Mouse (Mus musculus): ENCODE results near the gene Pik3cg. TPM values are rescaled to one million over a fixed set of nuclear protein-coding genes. Genes with fewer than 3 reads are reported as not detected.
A peak's percentile ranks its signal among the peaks of the same experiment; 100 is the strongest.

Gene Pik3cg
- polyA plus RNA-seq, 1 experiment = 0.03 TPM

DNA sequence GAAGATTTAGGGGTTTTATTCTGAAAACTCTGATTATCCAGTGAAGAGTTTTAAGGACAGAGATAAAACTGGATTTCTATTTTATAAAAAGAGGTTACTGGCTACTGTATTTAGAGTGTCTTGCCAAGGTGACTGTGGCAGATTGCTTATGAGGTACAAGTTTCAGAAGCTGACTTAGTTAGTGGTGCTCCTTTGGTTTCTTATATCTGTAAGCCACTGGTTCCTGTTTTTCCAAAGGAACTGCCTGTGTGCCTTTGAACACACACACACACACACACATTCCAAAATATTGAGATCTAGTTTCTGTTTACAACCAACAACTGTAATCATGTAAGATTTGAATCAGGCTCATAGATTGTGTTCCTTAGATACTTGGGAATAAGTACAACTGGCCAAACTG, 66.7 kb downstream of the Pik3cg start:
- TF ChIP-seq GATA1 (IDR thresholded peaks at IDR 0.05; ENCODE audit: low read length) (no peak), TAL1 (IDR thresholded peaks at IDR 0.05; ENCODE audit: low read length) (no peak)
- Histone ChIP-seq H3K9me3 (ENCODE audit: control insufficient read depth, low read length) (no peaks in the 10 kb centered on the region; the same call in 1 of the 2 replicates), H3K27me3 (ENCODE audit: control insufficient read depth) (no peaks in the 10 kb centered on the region), H3K4me1 (ENCODE audit: control insufficient read depth) (peaks cover 86% of the 10 kb centered on the region), H3K36me3 (ENCODE audit: control insufficient read depth) (no peaks in the 10 kb centered on the region; the same call in 1 of the 2 replicates), H3K4me3 (replicated peaks) (no peak overlapping the region)

DNA sequence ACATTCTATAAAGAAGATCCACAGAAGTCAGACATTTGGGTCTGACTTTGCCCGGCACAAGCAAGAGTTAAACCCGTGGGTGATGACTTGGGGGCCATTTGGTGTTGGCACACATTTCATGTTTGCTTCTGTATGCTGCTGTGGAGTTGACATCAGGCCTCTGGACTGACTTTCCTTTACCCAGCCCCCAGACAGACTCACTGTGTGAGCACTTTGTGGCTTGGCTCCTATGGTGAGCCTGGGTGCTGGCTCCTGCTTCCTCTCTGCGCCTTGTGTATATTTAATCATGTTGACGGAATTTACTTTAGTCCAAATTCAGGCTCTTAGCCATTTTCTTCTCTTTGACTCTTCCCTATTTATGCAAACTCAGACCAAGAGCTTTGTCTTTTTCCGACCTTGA, 69.6 kb downstream of the Pik3cg start:
- Histone ChIP-seq H3K4me1 (ENCODE audit: control insufficient read depth) (peaks cover 76% of the 10 kb centered on the region), H3K4me3 (replicated peaks) (no peak overlapping the region), H3K36me3 (ENCODE audit: control insufficient read depth) (no peaks in the 10 kb centered on the region; the same call in 1 of the 2 replicates), H3K9me3 (ENCODE audit: control insufficient read depth, low read length) (no peaks in the 10 kb centered on the region; the same call in 1 of the 2 replicates), H3K27me3 (ENCODE audit: control insufficient read depth) (no peaks in the 10 kb centered on the region)
- TF ChIP-seq TAL1 (IDR thresholded peaks at IDR 0.05; ENCODE audit: low read length) (no peak), GATA1 (IDR thresholded peaks at IDR 0.05; ENCODE audit: low read length) (no peak)

DNA sequence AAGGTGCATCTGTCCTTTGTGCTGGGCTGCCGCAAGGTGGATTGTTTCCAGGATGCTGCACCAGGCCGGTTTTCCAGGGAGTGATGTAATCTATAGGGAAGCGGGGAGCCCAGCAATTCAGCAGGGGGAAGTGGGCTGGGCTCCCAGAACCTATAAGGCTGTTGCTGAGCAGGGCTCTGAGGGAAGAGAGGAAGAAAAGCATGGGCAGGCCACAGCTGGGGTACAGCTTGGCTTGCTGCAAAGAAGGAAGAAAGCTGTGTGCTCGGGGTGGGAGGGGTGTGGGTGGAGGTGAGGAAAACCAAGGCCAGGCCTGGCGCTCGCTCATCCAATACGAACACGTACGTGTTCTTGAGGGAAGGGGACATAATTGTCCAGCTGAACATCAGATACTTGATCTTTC, 70.1 kb downstream of the Pik3cg start:
- no peaks in the 10 kb centered on the region for H3K27me3 ChIP-seq (ENCODE audit: control insufficient read depth)
- peaks cover 74% of the 10 kb centered on the region for H3K4me1 ChIP-seq (ENCODE audit: control insufficient read depth)
- no peaks in the 10 kb centered on the region; the same call in 1 of the 2 replicates for H3K9me3 ChIP-seq (ENCODE audit: control insufficient read depth, low read length)
- no peak overlapping the region for H3K4me3 ChIP-seq (replicated peaks)
- H3K36me3 ChIP-seq (ENCODE audit: control insufficient read depth) = no peaks in the 10 kb centered on the region; the same call in 1 of the 2 replicates
- TF ChIP-seq GATA1 (IDR thresholded peaks at IDR 0.05; ENCODE audit: low read length) (no peak), TAL1 (IDR thresholded peaks at IDR 0.05; ENCODE audit: low read length) (no peak)

GRCm38 (mm10) chr12:32137542-32137941, 70.9 kb downstream of the Pik3cg start:
- no peaks in the 10 kb centered on the region; the same call in 1 of the 2 replicates for H3K36me3 ChIP-seq (ENCODE audit: control insufficient read depth)
- H3K27me3 ChIP-seq (ENCODE audit: control insufficient read depth) = no peaks in the 10 kb centered on the region
- H3K4me3 ChIP-seq (replicated peaks) = no peak overlapping the region
- peaks cover 72% of the 10 kb centered on the region for H3K4me1 ChIP-seq (ENCODE audit: control insufficient read depth)
- TF ChIP-seq GATA1 (IDR thresholded peaks at IDR 0.05; ENCODE audit: low read length) (no peak), TAL1 (IDR thresholded peaks at IDR 0.05; ENCODE audit: low read length) (no peak)
- no peaks in the 10 kb centered on the region; the same call in 1 of the 2 replicates for H3K9me3 ChIP-seq (ENCODE audit: control insufficient read depth, low read length)

DNA sequence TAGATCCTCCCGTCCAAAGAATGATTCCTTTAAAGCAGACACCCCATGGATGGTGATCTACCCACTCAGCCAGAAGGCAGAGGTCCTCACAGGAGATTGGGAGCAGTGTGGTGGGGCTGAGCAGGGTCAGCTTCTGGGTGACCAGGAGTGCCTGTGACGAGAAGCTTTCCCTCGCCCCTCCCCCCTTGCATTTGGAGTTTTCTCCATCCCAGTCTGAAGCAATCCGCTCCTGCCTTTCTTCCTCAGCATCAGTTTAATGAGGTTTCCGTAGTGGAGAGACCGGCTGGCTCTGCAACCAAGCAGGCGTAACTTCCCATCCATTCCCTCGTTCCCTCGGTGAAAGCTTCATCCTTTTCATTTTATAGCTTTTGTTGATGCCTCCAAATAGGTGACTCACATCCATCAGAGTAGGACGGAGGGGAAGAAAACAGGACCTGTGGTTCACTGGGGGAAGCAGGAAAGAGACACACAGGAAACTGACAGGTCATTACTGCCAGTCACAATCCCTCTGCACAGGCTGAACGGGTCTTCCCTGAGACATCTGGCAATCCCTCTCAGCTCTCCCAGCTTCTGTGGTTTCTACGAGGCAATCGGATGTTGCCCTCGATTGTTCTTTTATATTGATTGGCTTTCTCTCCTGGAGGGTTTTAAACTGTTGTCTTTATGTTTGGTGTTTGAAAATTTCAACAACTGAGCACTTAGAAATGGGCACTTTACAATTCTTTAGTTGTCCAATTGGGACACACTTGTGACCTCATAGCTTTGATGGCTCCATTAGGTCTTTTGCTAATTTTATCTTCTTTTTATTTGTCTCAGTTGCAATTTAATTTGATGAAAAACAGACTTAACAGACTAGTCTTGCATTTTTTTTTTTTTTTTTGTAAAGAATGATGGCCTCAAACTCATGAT, 80.6 kb downstream of the Pik3cg start:
- Histone ChIP-seq H3K4me1 (ENCODE audit: control insufficient read depth) (peaks cover 85% of the 10 kb centered on the region), H3K9me3 (ENCODE audit: control insufficient read depth, low read length) (no peaks in the 10 kb centered on the region), H3K27me3 (ENCODE audit: control insufficient read depth) (peaks cover 3% of the 10 kb centered on the region), H3K36me3 (ENCODE audit: control insufficient read depth) (peaks cover 2% of the 10 kb centered on the region; the same call in 1 of the 2 replicates), H3K4me3 (replicated peaks) (peak overlapping the region; percentile 17)
- TF ChIP-seq GATA1 (IDR thresholded peaks at IDR 0.05; ENCODE audit: low read length) (no peak), TAL1 (IDR thresholded peaks at IDR 0.05; ENCODE audit: low read length) (no peak)

GRCm38 (mm10) chr12:32127158-32127557, 81.3 kb downstream of the Pik3cg start:
- Histone ChIP-seq H3K4me3 (replicated peaks) (no peak overlapping the region), H3K4me1 (ENCODE audit: control insufficient read depth) (peaks cover 81% of the 10 kb centered on the region)
- TF ChIP-seq TAL1 (IDR thresholded peaks at IDR 0.05; ENCODE audit: low read length) (no peak), GATA1 (IDR thresholded peaks at IDR 0.05; ENCODE audit: low read length) (no peak)

GRCm38 (mm10) chr12:32124456-32124855, 84.0 kb downstream of the Pik3cg start:
- no peaks in the 10 kb centered on the region for H3K9me3 ChIP-seq (ENCODE audit: control insufficient read depth, low read length)
- peaks cover 65% of the 10 kb centered on the region for H3K4me1 ChIP-seq (ENCODE audit: control insufficient read depth)
- H3K36me3 ChIP-seq (ENCODE audit: control insufficient read depth) = peaks cover 12% of the 10 kb centered on the region
- H3K27me3 ChIP-seq (ENCODE audit: control insufficient read depth) = peaks cover 3% of the 10 kb centered on the region
- peak overlapping the region; percentile 88 for H3K4me3 ChIP-seq (replicated peaks)
- TF ChIP-seq GATA1 (IDR thresholded peaks at IDR 0.05; ENCODE audit: low read length) = no peak
- no peak for TF ChIP-seq TAL1 (IDR thresholded peaks at IDR 0.05; ENCODE audit: low read length)

More at GRCm38 (mm10) chr12:32127158-32127557, 81.3 kb downstream of the Pik3cg start:
- Histone ChIP-seq H3K9me3 (ENCODE audit: control insufficient read depth, low read length) (no peaks in the 10 kb centered on the region), H3K36me3 (ENCODE audit: control insufficient read depth) (peaks cover 2% of the 10 kb centered on the region; the same call in 1 of the 2 replicates), H3K27me3 (ENCODE audit: control insufficient read depth) (peaks cover 3% of the 10 kb centered on the region)

DNA sequence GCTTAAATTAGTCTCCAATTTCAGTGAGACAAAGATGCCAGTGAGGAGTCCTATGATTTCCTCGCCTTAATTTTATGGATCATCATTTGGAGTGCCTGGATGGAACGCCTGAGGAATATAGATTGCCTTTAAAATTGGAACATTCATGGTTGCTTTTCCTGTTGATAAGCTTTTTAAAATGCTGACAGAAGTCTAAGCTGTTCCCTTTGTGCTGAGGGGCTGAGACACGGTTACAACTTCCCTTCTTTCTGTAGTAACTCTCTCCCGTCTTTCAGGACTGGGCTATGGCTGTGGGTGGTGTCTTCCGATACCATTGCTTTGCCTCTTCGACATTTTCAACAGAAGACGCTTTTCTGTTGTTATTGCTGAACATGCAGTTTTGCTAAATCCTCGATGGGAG, 84.4 kb downstream of the Pik3cg start:
- TF ChIP-seq TAL1 (IDR thresholded peaks at IDR 0.05; ENCODE audit: low read length) (no peak), GATA1 (IDR thresholded peaks at IDR 0.05; ENCODE audit: low read length) (no peak)
- peaks cover 61% of the 10 kb centered on the region for H3K4me1 ChIP-seq (ENCODE audit: control insufficient read depth)
- H3K9me3 ChIP-seq (ENCODE audit: control insufficient read depth, low read length) = no peaks in the 10 kb centered on the region
- H3K4me3 ChIP-seq (replicated peaks) = peak overlapping the region; percentile 88
- H3K27me3 ChIP-seq (ENCODE audit: control insufficient read depth) = peaks cover 3% of the 10 kb centered on the region
- peaks cover 12% of the 10 kb centered on the region for H3K36me3 ChIP-seq (ENCODE audit: control insufficient read depth)

GRCm38 (mm10) chr12:32123559-32123958, 84.9 kb downstream of the Pik3cg start:
- Histone ChIP-seq H3K27me3 (ENCODE audit: control insufficient read depth) (peaks cover 3% of the 10 kb centered on the region), H3K4me1 (ENCODE audit: control insufficient read depth) (peaks cover 62% of the 10 kb centered on the region), H3K4me3 (replicated peaks) (peak overlapping the region; percentile 88)

More at GRCm38 (mm10) chr12:32123559-32123958, 84.9 kb downstream of the Pik3cg start:
- TF ChIP-seq GATA1 (IDR thresholded peaks at IDR 0.05; ENCODE audit: low read length) = peak; percentile 67
- peak; percentile 40; the same call in 1 of the 3 replicates for TF ChIP-seq TAL1 (IDR thresholded peaks at IDR 0.05; ENCODE audit: low read length)
- H3K9me3 ChIP-seq (ENCODE audit: control insufficient read depth, low read length) = no peaks in the 10 kb centered on the region
- peaks cover 15% of the 10 kb centered on the region for H3K36me3 ChIP-seq (ENCODE audit: control insufficient read depth)

Other genes starting within 250 kb of the Pik3cg start
- gene Prkar2b, start 147.4 kb downstream of the Pik3cg start, polyA plus RNA-seq (2012) = 6.7 and 10.7 TPM in 2 replicates
- 10.5 and 13.1 TPM in 2 replicates for gene Ccdc71l, start 170.0 kb upstream of the Pik3cg start, polyA plus RNA-seq (2012)